In the genomic region with DNA sequence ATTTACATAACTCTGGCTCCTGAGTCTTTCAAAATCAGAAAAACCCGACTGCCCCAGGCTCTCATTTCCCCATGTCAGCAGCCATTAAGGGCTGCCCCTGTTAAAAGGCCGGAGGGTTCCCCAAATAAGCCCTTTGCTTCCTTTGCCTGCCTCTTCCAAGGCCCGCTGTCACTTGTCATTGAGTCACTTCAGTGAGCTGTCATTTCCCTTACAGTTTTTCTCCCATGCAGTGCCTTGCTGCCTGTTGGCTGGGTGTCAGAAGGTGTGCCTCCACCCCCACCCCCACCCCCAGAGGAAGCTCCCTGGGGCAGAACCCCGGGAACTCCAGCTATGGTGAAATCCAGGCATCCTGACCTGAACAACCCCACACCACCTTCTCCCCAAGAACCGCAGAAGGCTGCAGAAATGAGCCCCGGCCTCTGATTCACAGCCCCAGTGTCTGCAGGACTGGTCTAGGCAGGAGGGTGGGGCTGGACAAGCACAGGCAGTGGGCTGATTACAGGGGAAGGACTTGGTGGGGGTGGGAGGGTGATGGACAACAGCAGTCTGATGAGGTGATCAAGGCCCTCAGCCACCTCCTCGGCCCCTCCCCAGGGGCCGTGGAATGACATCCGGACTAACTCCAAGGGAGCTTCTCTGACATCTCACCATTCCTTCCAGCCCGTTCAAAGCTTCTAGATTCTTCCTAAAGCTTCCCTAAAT, we compare ENCODE assay signal across 8 mouse cellular contexts. TPM values are rescaled to one million over a fixed set of nuclear protein-coding genes. Genes with fewer than 3 reads are reported as not detected.
A peak's percentile ranks its signal among the peaks of the same experiment; 100 is the strongest.
DNase-seq lines count a peak whose midpoint lies in the region; ATAC-seq lines count a peak whose summit lies in the region.

No protein-coding gene starts in this region.

- 34% methylated on average over 10 of the region's 10 CpGs for WGBS in liver, embryonic 12.5 days (ENCODE audit: insufficient replicate concordance)
- 39% methylated on average over 10 of the region's 10 CpGs for WGBS in embryonic facial prominence, embryonic 13.5 days

- no peak for ATAC-seq in liver, embryonic 12.5 days
- no peak for ATAC-seq in embryonic facial prominence, embryonic 13.5 days (ENCODE audit: insufficient number of reproducible peaks, insufficient read depth, low FRiP score, low TSS enrichment, low read depth)
- peak; percentile 19 to 34; a peak in 2 of 4 replicates for ATAC-seq in hematopoietic stem cell, adult 5-6 weeks (replicated peaks in 1 of 2; ENCODE audit: insufficient read depth in 1 of 2, low FRiP score in 2 of 2, low TSS enrichment in 1 of 2, low read depth in 1 of 2, poor library complexity in 2 of 2, severe bottlenecking in 2 of 2)
- peak; percentile 47 for ATAC-seq in monocyte, adult 5-6 weeks (replicated peaks; ENCODE audit: insufficient number of reproducible peaks, low FRiP score, low TSS enrichment, poor library complexity, severe bottlenecking)

- H3K36me3 ChIP-seq in liver, embryonic 12.5 days, result no peaks in the 10 kb centered on the region
- H3K36me3 ChIP-seq in embryonic facial prominence, embryonic 13.5 days, result no peaks in the 10 kb centered on the region

- H3K4me1 ChIP-seq in liver, embryonic 12.5 days, result peaks cover 42% of the 10 kb centered on the region
- H3K4me1 ChIP-seq in embryonic facial prominence, embryonic 13.5 days, result peaks cover 76% of the 10 kb centered on the region

- H3K27ac ChIP-seq in liver, embryonic 12.5 days, result peak overlapping the region; percentile 1; the same call in 1 of the 2 replicates
- peak overlapping the region; percentile 39 for H3K27ac ChIP-seq in embryonic facial prominence, embryonic 13.5 days

- H3K27me3 ChIP-seq in liver, embryonic 12.5 days (replicated peaks), result peaks cover 18% of the 10 kb centered on the region
- no peaks in the 10 kb centered on the region for H3K27me3 ChIP-seq in embryonic facial prominence, embryonic 13.5 days

- 0 out of 2 replicates have a peak overlapping the region, but pooled peaks have one; percentile 20 for H3K9ac ChIP-seq in liver, embryonic 12.5 days
- no peak overlapping the region for H3K9ac ChIP-seq in embryonic facial prominence, embryonic 13.5 days

- H3K4me3 ChIP-seq in liver, embryonic 12.5 days, result no peak overlapping the region
- H3K4me3 ChIP-seq in embryonic facial prominence, embryonic 13.5 days, result no peak overlapping the region

- H3K9me3 ChIP-seq in liver, embryonic 12.5 days (replicated peaks), result no peaks in the 10 kb centered on the region
- no peaks in the 10 kb centered on the region for H3K9me3 ChIP-seq in embryonic facial prominence, embryonic 13.5 days

- H3K4me2 ChIP-seq in liver, embryonic 12.5 days, result no peak overlapping the region
- no peak overlapping the region for H3K4me2 ChIP-seq in embryonic facial prominence, embryonic 13.5 days

- DNase-seq in liver, result no peak
- no peak for DNase-seq in gastrocnemius, adult 8-10 months (ENCODE audit: low spot score in 2 of 2)
- no peak for DNase-seq in layer of hippocampus, adult 11-12 months (ENCODE audit: low spot score)
- DNase-seq in kidney, adult 11 months, result no peak

RNA-seq across cellular contexts. Expression of a gene that starts 14.8 kb away (rescaled TPM):
- polyA plus RNA-seq in liver, embryonic 12.5 days (2016; fragmentation: Nextera tagmentation; extraction: Ambion mirVana), result 21.1 and 21.9 TPM in 2 replicates
- polyA plus RNA-seq in embryonic facial prominence, embryonic 13.5 days (2015; fragmentation: Nextera tagmentation; extraction: Ambion mirVana), result 108 and 119 TPM in 2 replicates
- total RNA-seq in hematopoietic stem cell, adult 5-6 weeks (2017), result 6.1 and 7.9 TPM in 2 replicates
- total RNA-seq in monocyte, adult 5-6 weeks (2017), result 12.2 to 24.2 TPM (median 16.6 TPM) in 3 replicates
- total RNA-seq in gastrocnemius, adult 8-10 months (2022), result 1 to 10 TPM; 2.8 to 6.4 (median 5.0) TPM

RNA-seq across cellular contexts. Expression of a gene that starts 56.6 kb away (rescaled TPM):
- polyA plus RNA-seq in liver, embryonic 12.5 days (2016; fragmentation: Nextera tagmentation; extraction: Ambion mirVana), result 0.20 TPM in 1 of 2 replicates, not detected in the other
- polyA plus RNA-seq in embryonic facial prominence, embryonic 13.5 days (2015; fragmentation: Nextera tagmentation; extraction: Ambion mirVana), result 1.5 and 1.7 TPM in 2 replicates
- total RNA-seq in hematopoietic stem cell, adult 5-6 weeks (2017), result not detected in 2 replicates
- not detected in 3 replicates for total RNA-seq in monocyte, adult 5-6 weeks (2017)
- total RNA-seq in gastrocnemius, adult 8-10 months (2022), result not detected

Comparison
In these comparisons a context has a peak if more than half of its experiments do, and no peak if none do; other contexts are left out.
1. ATAC-seq: peak in hematopoietic stem cell, adult 5-6 weeks (2 of 2) and monocyte, adult 5-6 weeks (single experiment); none in liver, embryonic 12.5 days (single experiment) and embryonic facial prominence, embryonic 13.5 days (single experiment).